Mouse (Mus musculus) CH12.LX (cell line): ENCODE measurements around the gene Ccdc115. TPM values are rescaled to one million over a fixed set of nuclear protein-coding genes. Genes with fewer than 3 reads are reported as not detected.
A peak's percentile ranks its signal among the peaks of the same experiment; 100 is the strongest.

Experiments
- DNase-seq: peaks from one replicate; pipeline ENCODE4 v3.0.0-alpha.2; 2013; ENCODE audit errors: extremely low read depth
- H3K27ac ChIP-seq: 2 replicates; pipeline ENCODE4 v1.5.1; 2012; ENCODE audit warnings: low read depth, mild to moderate bottlenecking, control low read depth, moderate library complexity; ENCODE audit not compliant: insufficient read depth
- H3K27me3 ChIP-seq: replicated peaks from 2 replicates; pipeline ENCODE3; 2012; ENCODE audit warnings: inconsistent platforms
- H3K36me3 ChIP-seq, 2 experiments: replicated peaks in 1 of 2; 2 replicates each; pipeline versions ENCODE3 to v1.6.1; 2012; ENCODE audit warnings: inconsistent platforms in 1 of 2, low read length in 1 of 2, mild to moderate bottlenecking in 1 of 2, mixed read lengths in 1 of 2, moderate library complexity in 1 of 2; ENCODE audit not compliant: control insufficient read depth in 1 of 2, insufficient read depth in 1 of 2
- H3K4me1 ChIP-seq, 2 experiments: 2 replicates each; pipeline ENCODE4 v1.6.1; 2012; ENCODE audit warnings: inconsistent platforms in 1 of 2, moderate library complexity in 1 of 2; ENCODE audit not compliant: insufficient read depth in 2 of 2, control insufficient read depth in 1 of 2
- H3K4me2 ChIP-seq: 2 replicates; pipeline ENCODE4 v1.6.1; 2012; ENCODE audit warnings: low read depth, mild to moderate bottlenecking, control low read depth; ENCODE audit not compliant: poor library complexity, insufficient read depth, severe bottlenecking
- H3K4me3 ChIP-seq, 3 experiments: fragments of 150-350 bp in 1 of 3; sonication (generic) in 1 of 3; replicated peaks in 1 of 3; 2 replicates each; pipeline versions ENCODE3 to v1.5.1; 2011 to 2012; ENCODE audit warnings: low read depth in 2 of 3, low read length in 2 of 3, mild to moderate bottlenecking in 2 of 3, moderate library complexity in 2 of 3, control low read depth in 1 of 3, improper control_type of control experiment in 1 of 3, inconsistent platforms in 1 of 3, mixed read lengths in 1 of 3; ENCODE audit not compliant: poor library complexity in 1 of 3
- H3K79me2 ChIP-seq: replicated peaks from 2 replicates; pipeline ENCODE4 v1.6.1; 2012; ENCODE audit warnings: mild to moderate bottlenecking, moderate library complexity; ENCODE audit not compliant: control insufficient read depth, poor library complexity, insufficient read depth, severe bottlenecking; ENCODE audit errors: extremely low read depth
- H3K9ac ChIP-seq: 2 replicates; pipeline ENCODE4 v1.6.1; 2012; ENCODE audit warnings: low read depth, mild to moderate bottlenecking, control low read depth, moderate library complexity; ENCODE audit not compliant: insufficient read depth
- H3K9me3 ChIP-seq: replicated peaks from 2 replicates; pipeline ENCODE3; 2012; ENCODE audit warnings: low read length, inconsistent platforms, mixed read lengths
- BHLHE40 ChIP-seq: IDR thresholded peaks from 2 replicates; pipeline ENCODE4 v1.6.1; 2011; ENCODE audit warnings: mild to moderate bottlenecking, low read depth, low read length, improper control_type of control experiment
- CHD1 ChIP-seq: IDR thresholded peaks from 2 replicates; pipeline ENCODE4 v1.6.1; 2012; ENCODE audit warnings: low read depth, low read length, improper control_type of control experiment, inconsistent platforms
- CHD2 ChIP-seq: IDR thresholded peaks from 2 replicates; pipeline ENCODE4 v1.6.1; 2011; ENCODE audit warnings: low read length, improper control_type of control experiment
- CTCF ChIP-seq, 2 experiments: IDR thresholded peaks in 1 of 2; conservative IDR thresholded peaks in 1 of 2; 2 replicates each; pipeline ENCODE4 v1.5.1; 2011 to 2012; ENCODE audit warnings: low read depth in 2 of 2, low read length in 2 of 2, improper control_type of control experiment in 1 of 2, inconsistent platforms in 1 of 2, mild to moderate bottlenecking in 1 of 2, moderate library complexity in 1 of 2
- E2F4 ChIP-seq: IDR thresholded peaks from 2 replicates; pipeline ENCODE4 v1.6.1; 2011; ENCODE audit warnings: low read depth, low read length, improper control_type of control experiment; ENCODE audit not compliant: insufficient replicate concordance
- ELF1 ChIP-seq: IDR thresholded peaks from 2 replicates; pipeline ENCODE4 v1.6.1; 2014; ENCODE audit warnings: low read depth, mild to moderate bottlenecking, inconsistent platforms, low read length, improper control_type of control experiment
- EP300 ChIP-seq: IDR thresholded peaks from 2 replicates; pipeline ENCODE4 v1.6.1; 2011; ENCODE audit warnings: low read length, improper control_type of control experiment
- IRF4 ChIP-seq: IDR thresholded peaks from 2 replicates; pipeline ENCODE4 v1.6.1; 2014; ENCODE audit warnings: low read depth, mild to moderate bottlenecking, inconsistent platforms, low read length, improper control_type of control experiment
- JUN ChIP-seq: IDR thresholded peaks from 2 replicates; pipeline ENCODE4 v1.6.1; 2011; ENCODE audit warnings: low read depth, mild to moderate bottlenecking, low read length, improper control_type of control experiment, moderate library complexity; ENCODE audit not compliant: insufficient read depth
- JUND ChIP-seq: conservative IDR thresholded peaks from 2 replicates; pipeline ENCODE4 v1.6.1; 2011; ENCODE audit warnings: low read depth, low read length, improper control_type of control experiment
- KAT2A ChIP-seq: IDR thresholded peaks from 2 replicates; pipeline ENCODE4 v1.6.1; 2012; ENCODE audit warnings: low read length, improper control_type of control experiment, inconsistent platforms; ENCODE audit not compliant: insufficient replicate concordance
- MAFK ChIP-seq: IDR thresholded peaks from 2 replicates; pipeline ENCODE4 v1.6.1; 2011; ENCODE audit warnings: low read length, improper control_type of control experiment; ENCODE audit not compliant: insufficient replicate concordance
- MAZ ChIP-seq: IDR thresholded peaks from 2 replicates; pipeline ENCODE4 v1.6.1; 2012; ENCODE audit warnings: low read depth, mild to moderate bottlenecking, inconsistent platforms, low read length, improper control_type of control experiment, moderate library complexity
- MEF2A ChIP-seq: IDR thresholded peaks from 2 replicates; pipeline ENCODE4 v1.6.1; 2014; ENCODE audit warnings: low read depth, mild to moderate bottlenecking, inconsistent platforms, low read length, improper control_type of control experiment, borderline replicate concordance
- MXI1 ChIP-seq: IDR thresholded peaks from 2 replicates; pipeline ENCODE4 v1.6.1; 2011; ENCODE audit warnings: mild to moderate bottlenecking, low read depth, low read length, improper control_type of control experiment
- NELFE ChIP-seq: IDR thresholded peaks from 2 replicates; pipeline ENCODE4 v1.6.1; 2011; ENCODE audit warnings: low read depth, low read length, improper control_type of control experiment
- NRF1 ChIP-seq: IDR thresholded peaks from 2 replicates; pipeline ENCODE4 v1.6.1; 2014; ENCODE audit warnings: low read depth, mild to moderate bottlenecking, inconsistent platforms, low read length, improper control_type of control experiment, moderate library complexity
- PAX5 ChIP-seq: IDR thresholded peaks from 2 replicates; pipeline ENCODE4 v1.6.1; 2012; ENCODE audit warnings: low read length, inconsistent platforms, mixed read lengths
- POLR2A ChIP-seq: IDR thresholded peaks from 2 replicates; pipeline ENCODE4 v1.6.1; 2011; ENCODE audit warnings: low read depth, mild to moderate bottlenecking, improper control_type of control experiment, low read length
- POLR2AphosphoS2 ChIP-seq: IDR thresholded peaks from 2 replicates; pipeline ENCODE4 v1.6.1; 2011; ENCODE audit warnings: low read depth, low read length, improper control_type of control experiment
- RCOR1 ChIP-seq: conservative IDR thresholded peaks from 2 replicates; pipeline ENCODE4 v1.6.1; 2012; ENCODE audit warnings: low read depth, mild to moderate bottlenecking, inconsistent platforms, low read length, improper control_type of control experiment
- SIN3A ChIP-seq: IDR thresholded peaks from 2 replicates; pipeline ENCODE4 v1.6.1; 2012; ENCODE audit warnings: low read length, improper control_type of control experiment, inconsistent platforms
- SMC3 ChIP-seq: IDR thresholded peaks from 2 replicates; pipeline ENCODE4 v1.6.1; 2011; ENCODE audit warnings: low read depth, low read length, improper control_type of control experiment
- TBP ChIP-seq: conservative IDR thresholded peaks from 2 replicates; pipeline ENCODE4 v1.6.1; 2011; ENCODE audit warnings: low read depth, low read length, improper control_type of control experiment
- TCF12 ChIP-seq: IDR thresholded peaks from 2 replicates; pipeline ENCODE4 v1.6.1; 2014; ENCODE audit warnings: low read depth, mild to moderate bottlenecking, inconsistent platforms, low read length, improper control_type of control experiment
- UBTF ChIP-seq: IDR thresholded peaks from 2 replicates; pipeline ENCODE4 v1.6.1; 2012; ENCODE audit warnings: low read depth, mild to moderate bottlenecking, inconsistent platforms, low read length, improper control_type of control experiment, moderate library complexity
- USF1 ChIP-seq: IDR thresholded peaks from 2 replicates; pipeline ENCODE4 v1.6.1; 2014; ENCODE audit warnings: low read depth, mild to moderate bottlenecking, inconsistent platforms, low read length, improper control_type of control experiment
- USF2 ChIP-seq: conservative IDR thresholded peaks from 2 replicates; pipeline ENCODE4 v1.6.1; 2011; ENCODE audit warnings: low read depth, low read length, improper control_type of control experiment
- ZMIZ1 ChIP-seq: IDR thresholded peaks from 2 replicates; pipeline ENCODE4 v1.6.1; 2012; ENCODE audit warnings: low read depth, mild to moderate bottlenecking, inconsistent platforms, low read length, improper control_type of control experiment
- ZNF384 ChIP-seq: IDR thresholded peaks from 2 replicates; pipeline ENCODE4 v1.6.1; 2012; ENCODE audit warnings: low read depth, low read length, improper control_type of control experiment, inconsistent platforms
- dilution Hi-C: fragments of 300-500 bp; cut with MboI; formaldehyde crosslinking; loops from 2 replicates; pipeline ENCODE4 v1.14.3; 2020; ENCODE audit warnings: low sequenced_read_pairs; ENCODE audit not compliant: extremely low pct_unique_long_range_greater_than_20kb, extremely low pct_ligation_motif_present
- in situ Hi-C: fragments of 300-500 bp; cut with MboI; formaldehyde crosslinking; loops from 3 replicates; pipeline ENCODE4 v1.14.3; 2019; ENCODE audit warnings: low sequenced_read_pairs, low pct_ligation_motif_present, low pct_unique_long_range_greater_than_20kb, mixed read lengths
- polyA plus RNA-seq: library from polyadenylated mRNA; unstranded; fragments of >175 nt; gene quantifications from 2 replicates; pipeline ENCODE4 v1.2.1, GENCODE M21; 2012; ENCODE audit warnings: low read depth; ENCODE audit not compliant: insufficient read length
- total RNA-seq, 2 experiments: library from RNA; depleted of rRNA; stranded (reverse); fragments of 300-350 nt in 1 of 2; fragments of >200 nt in 1 of 2; gene quantifications; 2 replicates each; pipeline ENCODE4 v1.2.3; 2012 to 2014

Ccdc115 gene
- total and polyA plus RNA-seq, 3 experiments: 66.5 to 98.8 (median 96.3) TPM

GRCm38 (mm10) chr1:34460061-34460441 is 20.6 kb upstream of the Ccdc115 start (continued):
- TF ChIP-seq UBTF (0 out of 2 replicates have a peak, but pooled peaks have one; percentile 52), ZMIZ1 (no peak)
- TF ChIP-seq, all 38 proteins: peak for 6

DNA sequence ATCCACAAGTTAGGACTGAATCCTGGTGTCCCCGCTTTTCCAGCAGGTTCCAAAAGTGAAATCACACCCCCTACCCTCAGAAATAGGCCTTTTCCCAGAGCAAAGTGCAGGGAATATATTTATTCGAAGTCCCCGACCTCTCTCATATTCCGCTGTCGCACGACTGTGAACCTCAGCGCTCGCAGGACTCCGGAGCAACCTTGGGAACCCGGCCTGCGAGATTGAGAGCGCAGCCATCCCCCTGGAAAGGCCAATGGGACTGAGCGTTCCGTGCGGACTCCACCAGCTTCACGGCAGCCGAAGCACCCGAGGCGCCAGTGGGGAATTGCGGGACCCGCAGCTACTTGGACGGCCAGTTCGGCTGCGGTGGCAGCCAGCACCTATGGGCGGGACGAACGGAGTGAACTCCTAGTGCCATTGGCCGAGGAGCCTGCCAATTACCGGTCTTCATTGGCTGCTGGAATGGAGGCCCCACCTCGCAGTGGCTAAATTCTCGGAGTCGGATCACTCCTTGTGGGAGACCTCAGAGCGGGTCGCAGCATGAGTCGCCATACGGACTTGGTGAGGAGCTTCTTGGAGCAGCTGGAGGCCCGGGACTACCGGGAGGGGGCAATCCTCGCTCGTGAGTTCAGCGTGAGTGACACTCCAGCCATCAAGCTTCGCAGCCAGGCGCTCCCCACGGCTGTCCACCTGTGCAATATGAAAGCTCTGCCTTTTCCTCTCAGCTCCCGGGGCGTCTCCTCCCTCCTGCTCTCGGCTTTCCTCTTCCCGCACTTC is 20.0 kb upstream of the Ccdc115 start, which contains the start of gene Ptpn18:
Ptpn18 (plus strand) TSS at position 479 of the 777 bp plus-strand sequence.
- peak; percentile 77 for DNase-seq
- peak within 1 kb of the TSS; percentile 63 for H3K9ac ChIP-seq
- peak within 1 kb of the TSS; percentile 89 for H3K4me2 ChIP-seq
- in situ Hi-C loops (no loop called here), dilution Hi-C loops (no loop called here)
- no peak within 1 kb of the TSS for H3K27ac ChIP-seq
- H3K79me2 ChIP-seq: no peaks in the 10 kb centered on the region
- H3K4me1 ChIP-seq: peaks cover 15 to 34% of the 10 kb centered on the region in 2 experiments
- H3K9me3 ChIP-seq: no peaks in the 10 kb centered on the region
- no peaks in the 10 kb centered on the region for H3K36me3 ChIP-seq
- peaks cover 16% of the 10 kb centered on the region for H3K27me3 ChIP-seq
- TF ChIP-seq POLR2A (peak; percentile 66), UBTF (0 out of 2 replicates have a peak, but pooled peaks have one; percentile 14), SIN3A (no peak), USF2 (no peak), EP300 (no peak), ZNF384 (no peak), E2F4 (no peak), POLR2AphosphoS2 (no peak), MAFK (no peak), CHD2 (no peak), JUN (no peak), TBP (no peak; the same call in 1 of the 2 replicates), PAX5 (no peak), NRF1 (no peak), ZMIZ1 (no peak), RCOR1 (no peak), MEF2A (no peak), TCF12 (0 out of 2 replicates have a peak, but pooled peaks have one; percentile 24), SMC3 (no peak), MXI1 (no peak), IRF4 (no peak), CHD1 (no peak), KAT2A (no peak), CTCF (conservative IDR thresholded peaks at IDR 0.05 in 1 of 2, IDR thresholded peaks at IDR 0.05 in 1 of 2; ENCODE audit: low read depth in 2 of 2, low read length in 2 of 2) (no peak), BHLHE40 (no peak), MAZ (no peak), ELF1 (no peak), USF1 (no peak), NELFE (0 out of 2 replicates have a peak, but pooled peaks have one; percentile 65), JUND (no peak)
- H3K4me3 ChIP-seq: peak within 1 kb of the TSS; percentile 52 to 72 (median 68)
